Mouse (Mus musculus) ES-Bruce4 (cell line): ENCODE data around the gene Apoa4. TPM values are rescaled to one million over a fixed set of nuclear protein-coding genes. Genes with fewer than 3 reads are reported as not detected.

Experiments
- H3K27ac ChIP-seq: 2 replicates; pipeline ENCODE4 v1.5.1; 2012; ENCODE audit warnings: low read length, inconsistent platforms; ENCODE audit not compliant: insufficient read depth
- H3K27me3 ChIP-seq: 2 replicates; pipeline ENCODE4 v1.6.1; 2012; ENCODE audit warnings: mild to moderate bottlenecking, low read length, inconsistent platforms; ENCODE audit not compliant: control insufficient read depth, poor library complexity, insufficient read depth, severe bottlenecking
- H3K36me3 ChIP-seq: 2 replicates; pipeline ENCODE4 v1.6.1; 2012; ENCODE audit warnings: inconsistent platforms, mild to moderate bottlenecking, low read length, moderate library complexity; ENCODE audit not compliant: control insufficient read depth, poor library complexity, insufficient read depth, severe bottlenecking
- H3K4me1 ChIP-seq: one replicate; pipeline ENCODE4 v1.8.1; 2011; ENCODE audit warnings: low read length; ENCODE audit not compliant: control insufficient read depth, insufficient read depth
- H3K4me3 ChIP-seq: 2 replicates; pipeline ENCODE4 v1.5.1; 2011; ENCODE audit warnings: low read depth, mild to moderate bottlenecking, low read length
- H3K9ac ChIP-seq: 2 replicates; pipeline ENCODE4 v1.6.1; 2012; ENCODE audit warnings: low read depth, mild to moderate bottlenecking, inconsistent platforms; ENCODE audit not compliant: poor library complexity, severe bottlenecking
- H3K9me3 ChIP-seq: replicated peaks from 2 replicates; pipeline ENCODE4 v1.6.1; 2012; ENCODE audit warnings: mild to moderate bottlenecking, low read length, inconsistent platforms; ENCODE audit not compliant: control insufficient read depth, poor library complexity, insufficient read depth, severe bottlenecking
- CTCF ChIP-seq: IDR thresholded peaks from one replicate; pipeline ENCODE4 v1.8.1; 2011; ENCODE audit warnings: low read depth, low read length
- EP300 ChIP-seq: IDR thresholded peaks from 2 replicates; pipeline ENCODE4 v1.6.1; 2011; ENCODE audit warnings: low read depth, low read length; ENCODE audit not compliant: insufficient read depth
- POLR2A ChIP-seq: IDR thresholded peaks from one replicate; pipeline ENCODE4 v1.8.1; 2011; ENCODE audit warnings: low read length; ENCODE audit not compliant: insufficient read depth
- polyA plus RNA-seq: library from polyadenylated mRNA; stranded (reverse); fragments of >200 nt; gene quantifications from 2 replicates; pipeline ENCODE4 v1.2.4, GENCODE M21; 2011; ENCODE audit warnings: low read depth; ENCODE audit not compliant: missing spikeins, insufficient read depth, insufficient read length

Apoa4 gene
- polyA plus RNA-seq, 1 experiment: not detected

- Histone ChIP-seq H3K9me3 (no peaks in the 10 kb centered on the region), H3K36me3 (0 out of 2 replicates have a peak, but pooled peaks cover 2% of the 10 kb centered on the region)
- TF ChIP-seq EP300 (no peak), POLR2A (no peak)
Observed at GRCm38 (mm10) chr9:46198461-46198860, 42.0 kb upstream of the Apoa4 start.

GRCm38 (mm10) chr9:46198936-46199335, 41.6 kb upstream of the Apoa4 start:
- Histone ChIP-seq H3K9me3 (no peaks in the 10 kb centered on the region), H3K9ac (no peak overlapping the region), H3K4me3 (no peak overlapping the region), H3K27me3 (no peaks in the 10 kb centered on the region), H3K27ac (no peak overlapping the region), H3K4me1 (no peaks in the 10 kb centered on the region), H3K36me3 (0 out of 2 replicates have a peak, but pooled peaks cover 2% of the 10 kb centered on the region)
- no peak for TF ChIP-seq CTCF

More at GRCm38 (mm10) chr9:46198461-46198860, 42.0 kb upstream of the Apoa4 start:
- no peaks in the 10 kb centered on the region for H3K4me1 ChIP-seq
- H3K4me3 ChIP-seq: no peak overlapping the region
- no peak overlapping the region for H3K27ac ChIP-seq
- no peaks in the 10 kb centered on the region for H3K27me3 ChIP-seq
- no peak overlapping the region for H3K9ac ChIP-seq

- Histone ChIP-seq H3K9me3 (no peaks in the 10 kb centered on the region), H3K36me3 (0 out of 2 replicates have a peak, but pooled peaks cover 2% of the 10 kb centered on the region), H3K27ac (no peak overlapping the region), H3K9ac (no peak overlapping the region), H3K27me3 (no peaks in the 10 kb centered on the region), H3K4me1 (no peaks in the 10 kb centered on the region), H3K4me3 (no peak overlapping the region)
- TF ChIP-seq CTCF: no peak
Observed at GRCm38 (mm10) chr9:46199609-46200008, 40.9 kb upstream of the Apoa4 start.

- H3K4me1 ChIP-seq: no peaks in the 10 kb centered on the region
- no peaks in the 10 kb centered on the region for H3K9me3 ChIP-seq
- H3K4me3 ChIP-seq: no peak overlapping the region
- H3K36me3 ChIP-seq: no peaks in the 10 kb centered on the region
- H3K27me3 ChIP-seq: no peaks in the 10 kb centered on the region
- no peak overlapping the region for H3K27ac ChIP-seq
- TF ChIP-seq POLR2A (no peak), CTCF (no peak), EP300 (no peak)
- H3K9ac ChIP-seq: no peak overlapping the region
Observed at GRCm38 (mm10) chr9:46206834-46207500, 33.5 kb upstream of the Apoa4 start.

GRCm38 (mm10) chr9:46207501-46207869, 33.0 kb upstream of the Apoa4 start:
- Histone ChIP-seq H3K36me3 (no peaks in the 10 kb centered on the region), H3K27ac (no peak overlapping the region), H3K4me3 (no peak overlapping the region), H3K27me3 (no peaks in the 10 kb centered on the region), H3K4me1 (no peaks in the 10 kb centered on the region), H3K9me3 (no peaks in the 10 kb centered on the region), H3K9ac (no peak overlapping the region)
- TF ChIP-seq CTCF (no peak), EP300 (no peak), POLR2A (no peak)

GRCm38 (mm10) chr9:46208401-46208974, 32.0 kb upstream of the Apoa4 start:
- H3K27me3 ChIP-seq: no peaks in the 10 kb centered on the region
- no peaks in the 10 kb centered on the region for H3K4me1 ChIP-seq
- no peak overlapping the region for H3K4me3 ChIP-seq
- no peaks in the 10 kb centered on the region for H3K36me3 ChIP-seq
- no peaks in the 10 kb centered on the region for H3K9me3 ChIP-seq
- no peak overlapping the region for H3K27ac ChIP-seq
- TF ChIP-seq CTCF (no peak), EP300 (no peak), POLR2A (no peak)
- H3K9ac ChIP-seq: no peak overlapping the region
